Mouse (Mus musculus): ENCODE measurements around the gene Gm4340. TPM values are rescaled to one million over a fixed set of nuclear protein-coding genes. Genes with fewer than 3 reads are reported as not detected.
"Not testable (repeated sequence)": the region's sequence is repeated elsewhere in the genome, so short reads cannot be mapped to it uniquely, and the experiment has no call there.

Gene Gm4340
- not detected for total RNA-seq (2021)
- long read RNA-seq, result 0 reads

DNA sequence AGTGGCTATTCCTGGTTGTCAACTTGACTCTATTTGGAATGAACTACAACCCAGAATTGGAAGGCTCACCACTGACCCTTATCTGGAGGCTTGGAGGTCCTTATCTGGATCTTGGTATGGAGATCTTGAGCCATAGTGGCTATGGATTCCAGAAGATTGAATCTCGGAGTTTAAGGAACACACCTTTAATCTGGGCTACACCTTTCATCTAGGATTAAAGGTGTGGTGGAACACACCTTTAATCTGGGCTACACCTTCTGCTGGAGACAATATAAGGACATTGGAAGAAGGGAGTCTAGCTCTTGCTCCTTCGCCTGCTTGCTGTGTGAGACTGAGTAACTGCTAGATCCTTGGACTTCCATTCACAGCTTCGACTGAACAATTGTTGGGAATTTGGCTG lies at the start of gene Gm4340:
Gene Gm4340, plus strand, starts transcription at position 301 of the 400 bp plus-strand sequence.
- not testable (repeated sequence) for DNase-seq (ENCODE audit: low spot score in 2 of 2)

DNA sequence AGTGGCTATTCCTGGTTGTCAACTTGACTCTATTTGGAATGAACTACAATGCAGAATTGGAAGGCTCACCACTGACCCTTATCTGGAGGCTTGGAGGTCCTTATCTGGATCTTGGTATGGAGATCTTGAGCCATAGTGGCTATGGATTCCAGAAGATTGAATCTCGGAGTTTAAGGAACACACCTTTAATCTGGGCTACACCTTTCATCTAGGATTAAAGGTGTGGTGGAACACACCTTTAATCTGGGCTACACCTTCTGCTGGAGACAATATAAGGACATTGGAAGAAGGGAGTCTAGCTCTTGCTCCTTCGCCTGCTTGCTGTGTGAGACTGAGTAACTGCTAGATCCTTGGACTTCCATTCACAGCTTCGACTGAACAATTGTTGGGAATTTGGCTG lies 42.6 kb upstream of the Gm4340 start, which contains the start of gene Gm6763:
Gene Gm6763, plus strand, starts transcription at position 301 of the 400 bp plus-strand sequence.
- DNase-seq (ENCODE audit: low spot score in 2 of 2), result not testable (repeated sequence)

- DNase-seq (ENCODE audit: low spot score in 2 of 2), result not testable (repeated sequence)
These were observed 34.1 kb upstream of the Gm4340 start, which contains the start of gene Gm8764 for GRCm38 (mm10) chr10:104159706-104160105. TSS of gene Gm8764 (plus strand) at chr10:104160006.

- not testable (repeated sequence) for DNase-seq (ENCODE audit: low spot score in 2 of 2)
These were observed 25.6 kb upstream of the Gm4340 start, which contains the start of gene Gm21304 for GRCm38 (mm10) chr10:104168215-104168614. TSS of gene Gm21304 (plus strand) at chr10:104168515.

GRCm38 (mm10) chr10:104176724-104177123 lies 17.1 kb upstream of the Gm4340 start, which contains the start of gene Gm21312:
TSS of gene Gm21312 (plus strand) at chr10:104177024.
- DNase-seq (ENCODE audit: low spot score in 2 of 2), result not testable (repeated sequence)

- DNase-seq (ENCODE audit: low spot score in 2 of 2), result not testable (repeated sequence)
These were observed 8.6 kb upstream of the Gm4340 start, which contains the start of gene Gm20765 for GRCm38 (mm10) chr10:104185233-104185632. TSS of gene Gm20765 (plus strand) at chr10:104185533.

DNA sequence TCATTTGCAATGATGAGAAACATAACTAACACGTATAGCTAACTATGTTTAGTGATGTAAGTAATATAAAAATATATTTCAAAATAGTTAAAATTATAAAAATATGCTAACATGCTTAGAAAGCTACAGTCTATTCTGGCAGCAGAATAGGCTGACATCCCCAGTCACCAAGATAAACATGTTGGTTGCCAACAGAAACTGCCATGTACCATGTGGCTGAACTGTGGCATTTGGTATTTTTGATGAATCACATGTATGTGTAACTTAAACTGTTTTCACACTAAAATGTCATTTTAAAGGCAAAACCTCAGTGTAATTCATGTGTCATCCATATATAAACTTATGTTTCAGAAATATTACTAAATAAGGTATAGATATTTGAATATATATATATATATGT lies 15.8 kb downstream of the Gm4340 start:
- DNase-seq (ENCODE audit: low spot score in 2 of 2), result no peak

DNA sequence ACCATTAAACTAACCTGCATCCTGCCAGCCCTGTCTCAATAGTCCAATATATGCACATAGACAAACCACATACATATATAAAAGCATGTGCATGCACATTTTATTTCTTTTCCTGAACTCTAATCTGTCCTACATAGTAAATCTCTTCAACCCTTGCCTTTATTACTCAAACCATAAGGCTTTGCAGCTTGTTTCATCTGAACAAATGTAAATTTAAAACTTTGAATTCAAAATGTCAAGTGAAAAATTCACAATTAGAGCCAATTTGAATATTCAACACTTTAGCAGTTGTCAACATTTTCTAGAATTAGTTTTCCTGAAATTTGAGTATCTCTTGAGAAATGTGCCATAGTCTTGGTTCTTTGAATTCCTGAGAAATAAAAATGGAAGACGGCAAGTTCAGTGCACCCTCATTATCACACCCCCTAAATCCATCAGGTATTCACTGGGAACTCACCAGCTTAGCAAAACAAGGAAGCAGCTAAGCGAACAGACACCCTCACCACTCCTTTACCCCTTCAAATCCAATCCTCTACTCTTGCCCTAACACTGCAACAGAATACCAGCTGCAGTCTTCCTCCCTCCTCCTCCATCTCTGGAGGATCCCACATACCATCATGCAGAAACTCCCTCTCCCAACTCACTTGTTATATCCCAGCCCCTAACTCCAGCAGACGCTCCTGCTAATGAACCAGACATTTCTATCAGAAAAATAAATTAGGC lies 16.6 kb downstream of the Gm4340 start:
- no peak for DNase-seq (ENCODE audit: low spot score in 2 of 2)

DNA sequence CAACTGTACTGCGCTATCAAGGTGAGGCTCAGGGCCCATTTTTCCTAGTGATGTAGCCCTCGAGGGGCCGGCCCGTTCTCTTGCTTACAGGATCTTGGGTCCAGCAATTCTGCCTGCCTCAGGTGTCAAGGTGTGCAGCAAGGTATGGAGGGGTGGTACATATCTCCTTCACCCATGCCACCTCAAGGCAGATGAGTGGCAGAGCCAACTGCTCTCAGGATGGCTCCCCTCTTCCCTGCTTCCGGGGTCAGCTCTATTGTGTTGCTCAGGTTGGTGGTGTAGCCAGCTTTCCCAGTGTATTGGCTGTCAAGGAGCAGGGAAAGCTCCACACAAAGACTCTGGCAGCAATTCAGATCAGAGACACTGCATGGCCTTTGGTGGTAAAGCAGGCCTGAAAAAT lies 20.7 kb downstream of the Gm4340 start:
- DNase-seq (ENCODE audit: low spot score in 2 of 2), result no peak

DNA sequence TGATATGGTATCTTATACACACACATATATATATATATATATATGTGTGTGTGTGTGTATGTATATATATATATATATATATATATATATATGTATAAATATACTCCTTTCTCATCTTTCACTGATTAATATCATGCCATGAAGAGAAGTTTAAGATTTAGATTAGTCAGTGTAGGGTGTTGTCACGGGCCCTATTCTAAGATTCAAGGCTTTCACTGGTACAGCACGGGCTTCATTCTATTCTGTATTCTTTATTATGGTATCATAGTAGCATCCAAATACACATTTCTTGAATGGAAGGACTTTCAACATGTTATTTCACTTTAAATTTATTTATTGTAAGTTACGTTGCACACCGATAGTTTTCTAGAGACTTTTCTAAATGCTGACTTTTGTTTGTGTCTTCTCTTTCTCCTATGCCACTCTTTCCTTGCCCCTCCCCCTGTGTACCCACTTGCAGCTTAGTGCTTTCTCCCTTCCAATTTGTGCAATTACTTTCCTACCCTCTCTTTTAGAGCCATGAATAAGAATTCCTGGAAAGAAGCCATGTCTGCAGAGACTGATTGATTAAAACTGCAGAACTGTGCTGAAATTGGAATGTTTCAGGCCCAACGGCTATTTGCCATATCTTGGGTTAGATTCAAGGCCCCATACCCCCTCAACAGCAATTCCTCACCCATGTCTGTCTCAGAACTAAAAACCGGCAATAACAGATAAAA lies 26.6 kb downstream of the Gm4340 start:
- no peak for DNase-seq (ENCODE audit: low spot score in 2 of 2)

Other genes starting within 250 kb of the Gm4340 start
- not detected for gene Gm21293, start 51.1 kb upstream of the Gm4340 start, total RNA-seq (2021)
- gene Gm6763, start 42.5 kb upstream of the Gm4340 start, total RNA-seq (2021), result not detected
- not detected for gene Gm8764, start 34.0 kb upstream of the Gm4340 start, total RNA-seq (2021)
- not detected for gene Gm21304, start 25.5 kb upstream of the Gm4340 start, total RNA-seq (2021)
- gene Gm21312, start 17.0 kb upstream of the Gm4340 start, total RNA-seq (2021), result not detected
- not detected for gene Gm20765, start 8.5 kb upstream of the Gm4340 start, total RNA-seq (2021)